Mouse (Mus musculus) embryonic facial prominence, embryonic 14.5 days (tissue): Measurements from ENCODE around the gene Drd5. TPM values are rescaled to one million over a fixed set of nuclear protein-coding genes. Genes with fewer than 3 reads are reported as not detected.

Source experiments
- ATAC-seq: fragments of 200-750 bp; cut with Nextera tagmentation; 2 replicates; pipeline ENCODE4 v1.8.0; 2017; ENCODE audit warnings: low read depth, moderate number of reproducible peaks, moderate TSS enrichment
- DNase-seq: peaks from one replicate; pipeline ENCODE4 v3.0.0-alpha.2; 2015; ENCODE audit warnings: low spot score
- H3K27ac ChIP-seq: fragments of 300-500 bp; sonication (generic); replicated peaks from 2 replicates; pipeline ENCODE4 v1.5.1; 2014; ENCODE audit warnings: low read depth, mild to moderate bottlenecking, low read length, moderate library complexity
- H3K27me3 ChIP-seq: fragments of 300-500 bp; sonication (generic); replicated peaks from 2 replicates; pipeline ENCODE4 v1.6.1; 2014; ENCODE audit warnings: low read length; ENCODE audit not compliant: control insufficient read depth, insufficient read depth
- H3K36me3 ChIP-seq: fragments of 300-500 bp; sonication (generic); 2 replicates; pipeline ENCODE4 v1.6.1; 2014; ENCODE audit warnings: low read length, mixed read lengths; ENCODE audit not compliant: control insufficient read depth, insufficient read depth
- H3K4me1 ChIP-seq: fragments of 300-500 bp; sonication (generic); 2 replicates; pipeline ENCODE4 v1.6.1; 2014; ENCODE audit warnings: antibody characterized with exemption, low read length; ENCODE audit not compliant: control insufficient read depth, insufficient read depth
- H3K4me2 ChIP-seq: fragments of 300-500 bp; sonication (generic); 2 replicates; pipeline ENCODE4 v1.6.1; 2014; ENCODE audit warnings: low read depth, mild to moderate bottlenecking, low read length, moderate library complexity, mixed read lengths
- H3K4me3 ChIP-seq: fragments of 300-500 bp; sonication (generic); 2 replicates; pipeline ENCODE4 v1.5.1; 2014; ENCODE audit warnings: low read depth, mild to moderate bottlenecking, low read length
- H3K9ac ChIP-seq: fragments of 300-500 bp; sonication (generic); 2 replicates; pipeline ENCODE4 v1.6.1; 2014; ENCODE audit warnings: low read depth, mild to moderate bottlenecking, low read length, moderate library complexity, mixed read lengths
- H3K9me3 ChIP-seq: fragments of 300-500 bp; sonication (generic); 2 replicates; pipeline ENCODE4 v1.6.1; 2016; ENCODE audit warnings: low read length; ENCODE audit not compliant: control insufficient read depth
- WGBS: fragments of 180-500 bp; shearing (Covaris S2); extraction: QIAGEN DNeasy Blood & Tissue Kit; methylation state at CpG from one replicate; pipeline ENCODE4 v1.1.7; 2014; 5-methylcytosine and 5-hydroxymethylcytosine counted together
- polyA plus RNA-seq: library from polyadenylated mRNA; unstranded; fragments of >200 nt; fragmentation: Nextera tagmentation; extraction: Ambion mirVana; gene quantifications from 2 replicates; pipeline ENCODE4 v1.2.1, GENCODE M21; 2014

The Drd5 gene
- polyA plus RNA-seq, 1 experiment from 2014 or later = not detected

- Histone ChIP-seq H3K27me3 (no peaks in the 10 kb centered on the region), H3K36me3 (no peaks in the 10 kb centered on the region), H3K9me3 (no peaks in the 10 kb centered on the region), H3K9ac (no peak overlapping the region), H3K4me1 (no peaks in the 10 kb centered on the region), H3K4me3 (no peak overlapping the region), H3K27ac (no peak overlapping the region), H3K4me2 (no peak overlapping the region)
- DNase-seq = no peak
- WGBS = 52% methylated on average over 4 of the region's 4 CpGs
- no peak; the same call in 1 of the 2 replicates for ATAC-seq
These were observed 14.2 kb downstream of the Drd5 start for GRCm38 (mm10) chr5:38333381-38333780.

DNA sequence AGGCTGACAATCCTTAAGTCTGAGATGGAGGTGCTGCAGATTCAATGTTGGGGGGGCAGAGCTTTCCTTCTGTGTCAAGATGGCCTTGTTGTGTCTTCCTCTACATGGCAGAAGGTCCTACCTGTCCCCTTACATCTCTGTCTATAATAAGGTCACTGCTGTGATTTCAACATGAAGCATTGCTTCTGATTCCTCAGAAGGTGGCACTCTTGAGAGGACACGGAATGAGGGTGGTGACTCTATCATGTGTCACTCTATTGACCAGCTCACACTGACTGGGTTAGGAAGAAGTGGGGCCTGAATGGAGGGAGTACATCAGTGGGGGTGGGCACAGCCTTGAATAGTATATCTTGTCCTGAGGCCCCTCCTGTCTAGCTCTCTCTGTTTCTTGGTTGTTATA, 15.4 kb downstream of the Drd5 start:
- ATAC-seq (no peak), DNase-seq (no peak)
- Histone ChIP-seq H3K27me3 (no peaks in the 10 kb centered on the region), H3K4me2 (no peak overlapping the region), H3K4me1 (no peaks in the 10 kb centered on the region), H3K36me3 (no peaks in the 10 kb centered on the region), H3K9me3 (no peaks in the 10 kb centered on the region), H3K9ac (no peak overlapping the region), H3K27ac (no peak overlapping the region), H3K4me3 (no peak overlapping the region)
- 29% methylated on average over 1 of the region's 1 CpGs for WGBS

DNA sequence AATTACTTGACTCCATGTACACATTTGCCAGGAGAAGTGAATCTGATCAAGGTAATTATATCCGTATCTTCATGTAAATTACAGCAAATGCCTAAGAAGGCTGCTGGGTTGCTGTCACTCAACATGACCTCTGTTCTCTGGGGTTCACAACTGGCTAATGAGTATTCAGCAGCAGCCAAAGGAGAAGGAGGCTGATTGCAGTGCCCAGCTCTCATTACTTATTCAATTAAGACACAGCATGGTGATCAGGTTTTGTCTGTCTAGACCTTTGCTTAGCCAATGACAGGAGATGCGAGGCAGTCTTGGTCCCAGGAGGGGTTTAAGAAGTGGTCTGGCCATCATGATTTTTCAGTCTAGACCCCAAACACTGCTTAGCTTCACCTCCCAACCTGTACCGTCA, 23.9 kb downstream of the Drd5 start:
- H3K4me1 ChIP-seq = no peaks in the 10 kb centered on the region
- no peaks in the 10 kb centered on the region for H3K27me3 ChIP-seq
- no peak overlapping the region for H3K4me3 ChIP-seq
- WGBS = 59% methylated on average over 3 of the region's 3 CpGs
- no peak overlapping the region for H3K4me2 ChIP-seq
- no peak for ATAC-seq
- no peak for DNase-seq
- H3K27ac ChIP-seq = no peak overlapping the region
- H3K9ac ChIP-seq = no peak overlapping the region
- H3K36me3 ChIP-seq = no peaks in the 10 kb centered on the region
- H3K9me3 ChIP-seq = no peaks in the 10 kb centered on the region

- 24% methylated on average over 10 of the region's 10 CpGs for WGBS
- H3K27ac ChIP-seq = no peak overlapping the region
- H3K36me3 ChIP-seq = no peaks in the 10 kb centered on the region
- H3K4me3 ChIP-seq = no peak overlapping the region
- no peaks in the 10 kb centered on the region for H3K27me3 ChIP-seq
- DNase-seq (peak; percentile 56), ATAC-seq (0 out of 2 replicates have a peak, but pooled peaks have one; percentile 18)
- H3K9ac ChIP-seq = no peak overlapping the region
- H3K9me3 ChIP-seq = no peaks in the 10 kb centered on the region
- no peaks in the 10 kb centered on the region for H3K4me1 ChIP-seq
- H3K4me2 ChIP-seq = no peak overlapping the region
These were observed 27.7 kb downstream of the Drd5 start for GRCm38 (mm10) chr5:38346646-38347432.

DNA sequence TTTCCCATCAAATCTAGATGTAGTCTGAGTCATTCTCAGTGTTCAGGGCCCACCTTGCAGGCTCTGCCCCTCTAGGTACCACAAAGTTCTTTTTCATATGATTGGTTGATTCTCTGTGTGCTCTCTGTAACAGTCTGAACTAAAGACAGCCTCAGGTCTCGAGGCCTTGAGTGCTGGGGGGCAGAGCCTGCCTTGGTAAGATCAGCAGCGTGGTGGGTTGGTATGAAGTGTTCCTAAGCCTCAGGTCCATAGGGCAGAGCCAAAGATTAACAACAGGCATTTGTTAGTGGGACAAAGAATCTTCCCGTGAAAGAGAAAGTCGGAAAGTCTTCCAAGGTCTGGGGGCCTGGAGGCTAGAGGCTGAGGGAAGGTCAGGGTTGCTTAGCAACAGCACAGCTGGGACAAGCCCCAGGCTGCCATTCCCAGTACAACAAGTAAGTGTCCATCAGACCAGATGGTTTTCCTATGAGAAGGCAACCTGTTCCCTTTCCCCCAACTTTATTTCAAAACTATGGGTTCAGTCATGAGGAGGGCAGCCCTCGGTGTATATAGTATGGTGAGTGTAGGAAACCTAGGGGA, 31.3 kb downstream of the Drd5 start:
- Histone ChIP-seq H3K27ac (no peak overlapping the region), H3K27me3 (no peaks in the 10 kb centered on the region), H3K4me1 (no peaks in the 10 kb centered on the region), H3K4me3 (no peak overlapping the region), H3K9me3 (no peaks in the 10 kb centered on the region), H3K9ac (no peak overlapping the region), H3K36me3 (no peaks in the 10 kb centered on the region), H3K4me2 (no peak overlapping the region)
- 29% methylated on average over 5 of the region's 5 CpGs for WGBS
- DNase-seq (no peak), ATAC-seq (no peak)

GRCm38 (mm10) chr5:38356927-38357326, 37.8 kb downstream of the Drd5 start:
- Histone ChIP-seq H3K36me3 (no peaks in the 10 kb centered on the region), H3K27ac (no peak overlapping the region), H3K4me2 (no peak overlapping the region), H3K4me3 (no peak overlapping the region), H3K9me3 (no peaks in the 10 kb centered on the region), H3K9ac (no peak overlapping the region), H3K4me1 (no peaks in the 10 kb centered on the region), H3K27me3 (no peaks in the 10 kb centered on the region; the same call in 1 of the 2 replicates)
- no peak for ATAC-seq
- WGBS = 79% methylated on average over 3 of the region's 3 CpGs
- no peak for DNase-seq

DNA sequence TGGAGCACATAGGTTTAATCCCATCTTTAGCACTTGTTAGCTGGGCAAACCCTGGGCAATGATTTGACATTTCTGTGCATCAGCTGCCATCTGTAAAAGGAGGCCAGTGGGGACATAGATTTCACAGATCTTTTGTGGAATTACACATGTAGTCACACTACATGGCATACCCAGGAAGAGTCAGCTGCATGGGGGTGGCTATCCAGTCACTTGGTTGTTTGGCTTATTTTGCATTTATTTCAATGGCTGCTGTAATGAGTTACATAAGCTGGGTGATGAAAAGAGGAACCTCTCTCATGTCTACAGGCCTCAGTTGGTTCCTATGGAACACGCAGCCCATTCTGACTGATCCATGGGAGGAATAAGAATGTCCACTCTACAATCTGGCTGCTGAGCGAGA, 40.5 kb downstream of the Drd5 start:
- H3K9me3 ChIP-seq = no peaks in the 10 kb centered on the region
- WGBS = 74% methylated on average over 2 of the region's 2 CpGs
- no peak overlapping the region for H3K4me3 ChIP-seq
- no peak overlapping the region for H3K27ac ChIP-seq
- no peaks in the 10 kb centered on the region for H3K4me1 ChIP-seq
- H3K36me3 ChIP-seq = no peaks in the 10 kb centered on the region
- H3K27me3 ChIP-seq = no peaks in the 10 kb centered on the region; the same call in 1 of the 2 replicates
- H3K9ac ChIP-seq = no peak overlapping the region
- ATAC-seq (no peak), DNase-seq (no peak)
- H3K4me2 ChIP-seq = no peak overlapping the region

DNA sequence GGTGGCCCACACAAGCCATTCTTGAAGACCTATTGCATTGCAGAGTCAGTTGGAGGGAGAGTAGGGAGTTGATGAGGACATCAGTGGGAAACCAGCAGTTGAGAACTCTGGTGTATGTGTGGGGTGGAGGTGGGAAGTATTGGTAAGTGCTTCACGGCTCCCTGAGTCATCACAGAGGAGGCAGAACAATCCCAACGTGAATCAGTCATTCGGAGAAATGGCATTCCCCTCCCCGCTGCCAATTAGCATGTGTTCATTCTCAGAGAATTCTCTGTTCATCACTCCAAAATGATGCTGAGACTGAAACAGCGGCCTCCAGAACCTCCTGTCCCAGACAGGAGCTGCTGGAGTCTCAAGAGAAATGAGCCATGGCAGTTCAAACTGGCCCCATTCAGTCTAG, 45.2 kb downstream of the Drd5 start:
- 89% methylated on average over 5 of the region's 5 CpGs for WGBS
- DNase-seq (no peak), ATAC-seq (no peak)
- Histone ChIP-seq H3K4me2 (no peak overlapping the region), H3K27ac (no peak overlapping the region), H3K36me3 (no peaks in the 10 kb centered on the region), H3K4me3 (no peak overlapping the region), H3K27me3 (no peaks in the 10 kb centered on the region), H3K9ac (no peak overlapping the region), H3K4me1 (peaks cover 19% of the 10 kb centered on the region), H3K9me3 (no peaks in the 10 kb centered on the region)

- Histone ChIP-seq H3K27me3 (no peaks in the 10 kb centered on the region), H3K36me3 (no peaks in the 10 kb centered on the region), H3K4me3 (no peak overlapping the region), H3K9me3 (no peaks in the 10 kb centered on the region), H3K9ac (no peak overlapping the region), H3K27ac (no peak overlapping the region), H3K4me1 (peaks cover 19% of the 10 kb centered on the region), H3K4me2 (no peak overlapping the region)
- 44% methylated on average over 2 of the region's 2 CpGs for WGBS
- DNase-seq = peak; percentile 17
- 0 out of 2 replicates have a peak, but pooled peaks have one; percentile 19 for ATAC-seq
These were observed 46.4 kb downstream of the Drd5 start for GRCm38 (mm10) chr5:38365521-38365920.
